Mouse (Mus musculus) stomach, embryonic 14.5 days (tissue): ENCODE results near the gene Fshr. TPM values are rescaled to one million over a fixed set of nuclear protein-coding genes. Genes with fewer than 3 reads are reported as not detected.
"Not testable (repeated sequence)": the region's sequence is repeated elsewhere in the genome, so short reads cannot be mapped to it uniquely, and the experiment has no call there.

Experiments used
- ATAC-seq: fragments of 200-750 bp; cut with Nextera tagmentation; 2 replicates; pipeline ENCODE4 v1.8.0; 2017; ENCODE audit warnings: low read depth, moderate TSS enrichment; ENCODE audit not compliant: insufficient number of reproducible peaks, insufficient read depth, low FRiP score
- H3K27ac ChIP-seq: fragments of 300-500 bp; sonication (generic); 2 replicates; pipeline ENCODE4 v1.5.1; 2014; ENCODE audit warnings: mild to moderate bottlenecking, low read length, moderate library complexity, mixed read lengths
- H3K27me3 ChIP-seq: fragments of 300-500 bp; sonication (generic); 2 replicates; pipeline ENCODE4 v1.6.1; 2014; ENCODE audit warnings: low read length, control low read depth, mixed read lengths; ENCODE audit not compliant: control insufficient read depth, insufficient read depth
- H3K36me3 ChIP-seq: fragments of 300-500 bp; sonication (generic); 2 replicates; pipeline ENCODE4 v1.6.1; 2014; ENCODE audit warnings: mild to moderate bottlenecking, control low read depth, low read length, moderate library complexity, mixed read lengths; ENCODE audit not compliant: control insufficient read depth, insufficient read depth
- H3K4me1 ChIP-seq: fragments of 300-500 bp; sonication (generic); 2 replicates; pipeline ENCODE4 v1.6.1; 2014; ENCODE audit warnings: low read length, control low read depth, mixed read lengths; ENCODE audit not compliant: control insufficient read depth, insufficient read depth
- H3K4me2 ChIP-seq: fragments of 300-500 bp; sonication (generic); replicated peaks from 2 replicates; pipeline ENCODE4 v1.6.1; 2014; ENCODE audit warnings: low read depth, low read length, control low read depth
- H3K4me3 ChIP-seq: fragments of 300-500 bp; sonication (generic); 2 replicates; pipeline ENCODE4 v1.5.1; 2014; ENCODE audit warnings: low read depth, low read length, control low read depth
- H3K9ac ChIP-seq: fragments of 300-500 bp; sonication (generic); replicated peaks from 2 replicates; pipeline ENCODE4 v1.6.1; 2014; ENCODE audit warnings: low read depth, mild to moderate bottlenecking, control low read depth, low read length, moderate library complexity, mixed read lengths
- H3K9me3 ChIP-seq: fragments of 300-500 bp; sonication (generic); 2 replicates; pipeline ENCODE4 v1.6.1; 2016; ENCODE audit warnings: low read depth, low read length, control low read depth; ENCODE audit not compliant: control insufficient read depth
- WGBS: fragments of 180-500 bp; shearing (Covaris S2); extraction: QIAGEN DNeasy Blood & Tissue Kit; methylation state at CpG from one replicate; pipeline ENCODE4 v1.1.7; 2014; 5-methylcytosine and 5-hydroxymethylcytosine counted together
- polyA plus RNA-seq: library from polyadenylated mRNA; unstranded; fragments of >200 nt; fragmentation: Nextera tagmentation; extraction: Ambion mirVana; gene quantifications from 2 replicates; pipeline ENCODE4 v1.2.1, GENCODE M21; 2014

Fshr gene
- polyA plus RNA-seq: not detected in 2 replicates

- H3K4me2 ChIP-seq: no peak within 1 kb of the TSS
- H3K36me3 ChIP-seq: no peaks in the 10 kb centered on the region
- WGBS: 91% methylated on average over 6 of the region's 6 CpGs
Observed at GRCm38 (mm10) chr17:89200575-89200974, at the start of gene Fshr. Fshr (minus strand) TSS chr17:89200675.

GRCm38 (mm10) chr17:89202181-89202580 is 1.7 kb upstream of the Fshr start:
- WGBS: 76% methylated on average over 6 of the region's 6 CpGs
- Histone ChIP-seq H3K4me3 (no peak overlapping the region), H3K27ac (no peak overlapping the region), H3K4me1 (no peaks in the 10 kb centered on the region), H3K9ac (no peak overlapping the region), H3K9me3 (no peaks in the 10 kb centered on the region), H3K4me2 (no peak overlapping the region), H3K36me3 (no peaks in the 10 kb centered on the region), H3K27me3 (no peaks in the 10 kb centered on the region)
- no peak for ATAC-seq

More at GRCm38 (mm10) chr17:89200575-89200974, at the start of gene Fshr:
- no peak within 1 kb of the TSS for H3K9ac ChIP-seq
- no peaks in the 10 kb centered on the region for H3K27me3 ChIP-seq
- H3K27ac ChIP-seq: no peak within 1 kb of the TSS
- no peaks in the 10 kb centered on the region for H3K4me1 ChIP-seq
- no peak for ATAC-seq
- H3K4me3 ChIP-seq: no peak within 1 kb of the TSS
- H3K9me3 ChIP-seq: no peaks in the 10 kb centered on the region

GRCm38 (mm10) chr17:89173545-89173944 is 26.9 kb downstream of the Fshr start:
- H3K4me2 ChIP-seq: no peak overlapping the region
- no peaks in the 10 kb centered on the region for H3K36me3 ChIP-seq
- H3K27ac ChIP-seq: no peak overlapping the region
- ATAC-seq: no peak
- WGBS: 58% methylated on average over 1 of the region's 1 CpGs
- no peak overlapping the region for H3K4me3 ChIP-seq
- H3K4me1 ChIP-seq: no peaks in the 10 kb centered on the region
- no peak overlapping the region for H3K9ac ChIP-seq
- no peaks in the 10 kb centered on the region; the same call in 1 of the 2 replicates for H3K9me3 ChIP-seq
- H3K27me3 ChIP-seq: no peaks in the 10 kb centered on the region

GRCm38 (mm10) chr17:89164773-89165172 is 35.7 kb downstream of the Fshr start:
- Histone ChIP-seq H3K27ac (no peak overlapping the region), H3K9me3 (no peaks in the 10 kb centered on the region; the same call in 1 of the 2 replicates), H3K9ac (no peak overlapping the region), H3K36me3 (no peaks in the 10 kb centered on the region), H3K4me3 (no peak overlapping the region), H3K27me3 (no peaks in the 10 kb centered on the region), H3K4me1 (no peaks in the 10 kb centered on the region), H3K4me2 (no peak overlapping the region)
- ATAC-seq: no peak

- Histone ChIP-seq H3K36me3 (no peaks in the 10 kb centered on the region), H3K27ac (no peak overlapping the region), H3K4me3 (no peak overlapping the region), H3K27me3 (no peaks in the 10 kb centered on the region), H3K9ac (no peak overlapping the region), H3K4me1 (no peaks in the 10 kb centered on the region), H3K9me3 (no peaks in the 10 kb centered on the region), H3K4me2 (no peak overlapping the region)
- WGBS: 90% methylated on average over 3 of the region's 3 CpGs
- ATAC-seq: no peak
Observed at GRCm38 (mm10) chr17:89162475-89162874, 38.0 kb downstream of the Fshr start.

GRCm38 (mm10) chr17:89159343-89159742 is 41.1 kb downstream of the Fshr start:
- ATAC-seq, H3K4me3 ChIP-seq, H3K9me3 ChIP-seq, H3K4me2 ChIP-seq, H3K4me1 ChIP-seq, H3K27ac ChIP-seq, H3K36me3 ChIP-seq, H3K9ac ChIP-seq, H3K27me3 ChIP-seq: not testable (repeated sequence)
- WGBS: 92% methylated on average over 3 of the region's 3 CpGs

- no peak overlapping the region for H3K4me3 ChIP-seq
- no peak overlapping the region for H3K9ac ChIP-seq
- H3K4me2 ChIP-seq: no peak overlapping the region
- WGBS: 89% methylated on average over 6 of the region's 6 CpGs
- H3K9me3 ChIP-seq: no peaks in the 10 kb centered on the region
- H3K27ac ChIP-seq: no peak overlapping the region
- H3K36me3 ChIP-seq: no peaks in the 10 kb centered on the region
- ATAC-seq: no peak
- no peaks in the 10 kb centered on the region for H3K4me1 ChIP-seq
- H3K27me3 ChIP-seq: no peaks in the 10 kb centered on the region
Observed at GRCm38 (mm10) chr17:89144806-89145205, 55.7 kb downstream of the Fshr start.

GRCm38 (mm10) chr17:89120023-89120422 is 80.5 kb downstream of the Fshr start:
- H3K27ac ChIP-seq: no peak overlapping the region
- H3K4me1 ChIP-seq: no peaks in the 10 kb centered on the region
- H3K36me3 ChIP-seq: no peaks in the 10 kb centered on the region
- ATAC-seq: no peak
- H3K27me3 ChIP-seq: no peaks in the 10 kb centered on the region
- WGBS: 62% methylated on average over 2 of the region's 2 CpGs
- no peaks in the 10 kb centered on the region for H3K9me3 ChIP-seq
- H3K4me2 ChIP-seq: no peak overlapping the region
- no peak overlapping the region for H3K9ac ChIP-seq
- no peak overlapping the region for H3K4me3 ChIP-seq

- Histone ChIP-seq H3K4me3 (no peak overlapping the region), H3K4me2 (no peak overlapping the region), H3K27me3 (no peaks in the 10 kb centered on the region), H3K9ac (no peak overlapping the region), H3K4me1 (no peaks in the 10 kb centered on the region), H3K36me3 (no peaks in the 10 kb centered on the region), H3K9me3 (no peaks in the 10 kb centered on the region), H3K27ac (no peak overlapping the region)
- ATAC-seq: no peak
- 74% methylated on average over 2 of the region's 2 CpGs for WGBS
Observed at GRCm38 (mm10) chr17:89119250-89119649, 81.2 kb downstream of the Fshr start.
